Mouse (Mus musculus) embryo, embryonic 10 days (tissue): ENCODE measurements around the gene Pycr1.
A peak's percentile ranks its signal among the peaks of the same experiment; 100 is the strongest.

ENCODE experiments used
- DNase-seq: peaks from one replicate; pipeline ENCODE4 v3.0.0-alpha.2; 2015; ENCODE audit warnings: low spot score

Pycr1 gene

DNA sequence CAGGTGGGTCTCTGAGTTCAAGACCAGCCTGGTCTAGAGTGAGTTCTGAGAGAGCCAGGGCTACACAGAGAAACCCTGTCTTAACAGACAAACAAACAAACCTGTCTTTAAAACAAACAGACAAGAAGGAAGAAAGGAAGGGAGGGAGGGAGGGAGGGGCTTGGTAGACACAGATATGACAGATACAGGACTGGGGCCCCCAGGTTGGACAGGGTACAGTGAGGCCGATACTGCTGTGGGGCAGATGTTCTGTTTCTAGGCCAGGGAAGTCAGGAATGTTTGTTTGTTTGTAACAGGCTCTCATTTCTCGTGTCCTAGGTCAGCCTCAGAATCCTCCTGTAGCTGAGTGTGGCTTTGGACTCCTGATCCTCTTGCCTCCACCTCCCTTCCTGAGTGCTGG, 40.0 kb downstream of the Pycr1 start:
- DNase-seq = no peak

DNA sequence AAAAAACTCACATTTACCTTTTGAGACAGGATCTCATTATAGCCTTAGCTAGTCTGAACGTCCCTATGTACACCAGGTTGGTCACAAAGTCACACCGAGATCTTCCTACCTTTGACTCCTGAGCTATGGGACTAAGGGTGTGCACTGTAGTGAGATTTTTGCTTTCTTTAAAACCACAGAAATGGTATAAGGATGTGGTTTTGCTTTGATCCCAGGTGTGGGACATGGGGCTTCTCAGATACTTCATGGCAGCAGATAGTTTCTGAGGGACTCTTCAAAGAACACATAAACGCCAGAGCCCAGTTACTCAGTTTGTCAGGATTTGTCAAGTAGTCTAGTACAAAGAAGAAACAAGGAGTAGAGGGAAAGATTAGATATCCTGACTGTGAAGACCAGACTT, 42.9 kb downstream of the Pycr1 start:
- DNase-seq = no peak

DNA sequence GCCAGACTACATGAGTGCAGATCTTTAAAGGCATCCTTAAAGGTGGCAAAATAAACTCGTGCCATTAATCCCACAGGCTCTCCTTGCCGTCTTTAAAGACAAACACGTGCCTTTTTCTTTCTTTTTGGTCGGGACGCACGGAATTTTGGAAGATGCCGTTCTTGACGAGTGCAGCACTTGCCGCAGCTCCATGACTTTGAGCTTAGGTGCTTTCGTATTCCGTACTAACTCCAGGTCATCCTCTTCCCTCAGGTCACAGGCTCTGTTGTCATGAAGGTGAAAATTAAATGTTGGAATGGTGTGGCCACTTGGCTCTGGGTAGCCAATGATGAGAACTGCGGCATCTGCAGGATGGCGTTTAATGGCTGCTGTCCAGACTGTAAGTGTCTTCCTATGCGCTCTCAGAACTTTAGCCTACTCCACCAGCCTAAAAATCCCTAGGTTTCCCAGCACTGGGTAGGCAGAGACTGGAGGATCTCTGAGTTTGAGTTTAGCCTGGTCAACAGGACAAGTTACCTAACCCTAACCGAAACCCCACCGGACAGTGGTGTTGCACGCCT, 44.5 kb downstream of the Pycr1 start:
- no peak for DNase-seq

DNA sequence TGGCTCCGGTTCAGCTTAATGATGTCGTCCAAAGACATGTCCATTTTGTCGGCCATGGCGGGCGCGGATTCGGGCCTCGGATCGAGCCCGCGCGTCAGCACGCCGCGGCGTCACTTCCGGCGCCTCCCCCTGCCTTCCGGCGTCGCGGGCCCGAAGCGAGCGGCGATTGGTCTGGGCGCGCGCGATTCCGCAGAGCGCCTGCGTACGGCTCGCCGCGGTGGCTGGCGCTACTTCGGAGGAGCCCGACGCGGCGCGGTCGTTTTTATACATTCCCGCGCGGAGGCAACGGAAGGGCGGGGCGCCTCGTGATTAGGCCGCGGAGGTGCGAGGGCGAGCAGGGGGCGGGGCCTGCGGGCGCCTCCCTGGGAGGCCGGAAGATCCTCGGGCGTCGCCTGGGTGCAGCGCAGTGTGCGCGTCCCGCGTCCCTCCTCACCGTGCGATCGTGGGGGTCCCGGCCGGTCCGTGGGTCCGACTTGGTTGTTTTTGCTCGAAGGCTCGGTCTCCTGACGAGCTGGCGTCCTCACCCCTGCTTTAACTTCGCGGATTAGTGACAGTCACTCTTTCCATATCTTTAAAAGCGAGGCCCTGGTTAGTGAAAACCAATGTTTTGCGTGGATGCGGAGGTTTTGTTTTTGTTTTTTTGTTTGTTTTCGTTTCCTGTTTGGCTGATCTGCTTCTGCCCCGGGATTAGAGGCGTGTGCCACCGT, 45.1 kb downstream of the Pycr1 start, which contains the start of the genes Alyref and Anapc11:
TSS of gene Alyref (minus strand) at position 83 of the 707 bp plus-strand sequence.
TSS of gene Anapc11 (plus strand) at position 139 of the 707 bp plus-strand sequence.
- DNase-seq = peak; percentile 98

DNA sequence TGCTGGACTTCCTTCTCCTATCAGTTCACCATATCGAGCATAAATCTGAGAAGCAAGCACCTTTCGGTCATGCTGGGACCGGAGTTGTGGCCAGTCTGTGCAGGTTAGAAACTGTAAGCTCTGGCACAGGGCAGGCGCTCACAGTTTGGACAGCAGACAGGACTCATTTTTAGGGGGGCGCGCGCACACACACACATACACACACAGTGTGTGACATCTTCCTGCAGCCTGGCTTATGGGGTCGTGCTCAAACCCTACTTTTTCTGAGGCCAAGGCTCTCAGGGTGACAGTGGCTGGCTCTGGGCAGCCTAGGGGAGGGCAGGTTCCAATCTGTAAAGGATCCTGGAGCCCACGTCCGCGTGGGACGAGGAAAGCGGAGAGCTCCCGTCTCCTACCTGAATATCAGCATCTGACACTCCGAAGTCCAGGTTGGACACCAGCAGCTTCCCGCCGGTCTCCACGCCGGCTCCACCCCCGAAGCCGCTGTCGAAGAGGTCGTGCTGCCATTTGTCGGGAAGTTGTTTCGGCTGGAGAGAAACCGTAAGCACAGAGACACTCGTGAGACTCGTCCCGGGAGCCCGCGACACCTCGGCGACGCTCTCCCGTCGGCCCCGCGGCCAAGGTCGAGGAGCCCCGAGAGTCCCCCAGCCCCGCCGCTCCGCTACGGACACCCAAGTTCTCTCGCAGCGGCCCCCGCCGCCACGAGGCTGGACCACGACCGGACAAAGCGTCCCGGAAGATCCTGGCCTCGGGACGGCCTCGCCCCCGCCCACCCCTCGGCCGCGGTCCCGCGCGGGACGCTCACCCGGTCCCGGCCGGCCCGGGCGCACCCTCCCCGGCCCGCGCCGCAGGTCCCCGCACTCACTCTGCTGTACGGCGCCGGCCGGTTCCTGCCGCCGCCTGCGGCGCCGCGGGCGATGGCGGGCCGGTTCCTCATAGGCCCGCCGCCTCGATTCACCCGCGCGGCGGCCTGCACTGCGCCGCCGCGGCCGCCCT, 46.0 kb downstream of the Pycr1 start:
- DNase-seq = no peak

DNA sequence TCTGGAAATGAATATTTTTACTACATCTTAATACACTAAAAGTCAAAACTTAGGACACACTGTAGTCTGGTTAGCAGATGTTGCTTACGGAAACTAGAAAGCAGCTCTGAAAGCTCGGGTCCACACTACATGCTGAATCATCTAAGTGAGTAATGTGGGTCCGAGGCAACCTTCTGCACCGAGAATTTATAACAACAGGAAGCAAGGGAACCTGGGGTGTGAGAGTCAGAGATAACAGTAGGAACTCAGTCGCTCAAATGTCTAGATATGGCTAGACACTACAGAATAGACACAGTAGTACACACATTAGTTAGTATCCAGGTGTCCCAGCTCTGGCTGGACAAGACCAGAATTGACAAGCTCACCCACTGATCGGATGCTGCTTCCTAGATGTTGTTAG, 55.0 kb downstream of the Pycr1 start:
- no peak for DNase-seq
